Mouse (Mus musculus) hindbrain, postnatal 0 days (tissue): ENCODE results near the gene Plekhb2. TPM values are rescaled to one million over a fixed set of nuclear protein-coding genes. Genes with fewer than 3 reads are reported as not detected.

Experiments used
- ATAC-seq: fragments of 200-750 bp; cut with Nextera tagmentation; 2 replicates; pipeline ENCODE4 v1.8.0; 2017; ENCODE audit warnings: mild to moderate bottlenecking, moderate TSS enrichment, moderate library complexity
- DNase-seq: peaks from one replicate; pipeline ENCODE4 v3.0.0-alpha.2; 2015; ENCODE audit warnings: low spot score
- H3K27ac ChIP-seq: fragments of 300-500 bp; sonication (generic); 2 replicates; pipeline ENCODE4 v1.5.1; 2014; ENCODE audit warnings: mild to moderate bottlenecking
- H3K27me3 ChIP-seq: fragments of 300-500 bp; sonication (generic); 2 replicates; pipeline ENCODE4 v1.6.1; 2014; ENCODE audit warnings: low read length, mixed read lengths; ENCODE audit not compliant: insufficient read depth
- H3K36me3 ChIP-seq: fragments of 300-500 bp; sonication (generic); 2 replicates; pipeline ENCODE4 v1.6.1; 2014; ENCODE audit warnings: low read length, mixed read lengths; ENCODE audit not compliant: insufficient read depth
- H3K4me1 ChIP-seq: fragments of 300-500 bp; sonication (generic); 2 replicates; pipeline ENCODE4 v1.6.1; 2014; ENCODE audit warnings: antibody characterized with exemption, low read length, mixed read lengths; ENCODE audit not compliant: insufficient read depth
- H3K4me2 ChIP-seq: fragments of 300-500 bp; sonication (generic); 2 replicates; pipeline ENCODE4 v1.6.1; 2014; ENCODE audit warnings: low read depth, mild to moderate bottlenecking, low read length, moderate library complexity, mixed read lengths
- H3K4me3 ChIP-seq: fragments of 300-500 bp; sonication (generic); 2 replicates; pipeline ENCODE4 v1.5.1; 2014; ENCODE audit warnings: low read length
- H3K9ac ChIP-seq: fragments of 300-500 bp; sonication (generic); replicated peaks from 2 replicates; pipeline ENCODE4 v1.6.1; 2014; ENCODE audit warnings: mild to moderate bottlenecking, low read length, moderate library complexity, mixed read lengths
- H3K9me3 ChIP-seq: fragments of 300-500 bp; sonication (generic); 2 replicates; pipeline ENCODE4 v1.6.1; 2016; ENCODE audit warnings: low read length, mixed read lengths
- CTCF ChIP-seq: IDR thresholded peaks from 2 replicates; pipeline ENCODE4 v1.5.1; 2016; ENCODE audit warnings: antibody characterized with exemption, control low read depth, low read depth
- WGBS: fragments of 180-500 bp; shearing (Covaris S2); extraction: QIAGEN DNeasy Blood & Tissue Kit; methylation state at CpG from one replicate; pipeline ENCODE4 v1.1.7; 2014; 5-methylcytosine and 5-hydroxymethylcytosine counted together
- polyA plus RNA-seq: library from polyadenylated mRNA; unstranded; fragments of >200 nt; fragmentation: Nextera tagmentation; extraction: Ambion mirVana; gene quantifications from 2 replicates; pipeline ENCODE4 v1.2.1, GENCODE M21; 2015
- total RNA-seq: library from RNA; depleted of rRNA; stranded (reverse); fragments of >200 nt; gene quantifications from 2 replicates; pipeline ENCODE4 v1.2.3, GENCODE M21; 2014

The Plekhb2 gene
- total and polyA plus RNA-seq, 2 experiments from 2014 or later = 104 to 117 TPM

GRCm38 (mm10) chr1:34822003-34822402, 27.8 kb upstream of the Plekhb2 start:
- Histone ChIP-seq H3K27me3 (no peaks in the 10 kb centered on the region), H3K36me3 (peaks cover 35% of the 10 kb centered on the region), H3K27ac (no peak overlapping the region), H3K9me3 (no peaks in the 10 kb centered on the region), H3K4me2 (no peak overlapping the region), H3K4me3 (no peak overlapping the region), H3K9ac (no peak overlapping the region), H3K4me1 (no peaks in the 10 kb centered on the region)
- TF ChIP-seq CTCF = no peak
- 81% methylated on average over 7 of the region's 7 CpGs for WGBS
- DNase-seq = no peak
- ATAC-seq = no peak

DNA sequence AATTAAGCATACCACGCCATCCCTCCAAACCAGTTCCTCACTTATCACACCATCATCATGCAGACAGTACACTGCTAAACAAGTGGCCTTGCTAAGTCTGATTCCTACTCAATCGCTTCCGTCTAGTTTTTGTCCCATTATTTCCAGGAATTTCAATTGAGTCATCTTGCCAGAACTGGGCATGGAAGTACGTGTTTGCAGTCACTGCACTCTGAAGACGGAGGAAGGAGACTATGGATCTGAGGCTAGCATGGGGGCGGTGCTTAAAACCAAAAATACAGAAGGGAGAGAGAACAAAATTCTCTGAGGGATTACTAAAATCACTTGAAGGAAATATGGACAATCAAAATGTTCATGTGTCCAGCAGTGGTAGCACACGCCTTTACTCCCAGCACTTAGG, 27.0 kb upstream of the Plekhb2 start:
- H3K4me3 ChIP-seq = no peak overlapping the region
- H3K36me3 ChIP-seq = peaks cover 35% of the 10 kb centered on the region
- no peak overlapping the region for H3K9ac ChIP-seq
- no peak overlapping the region for H3K4me2 ChIP-seq
- H3K9me3 ChIP-seq = no peaks in the 10 kb centered on the region
- ATAC-seq (no peak), DNase-seq (no peak)
- H3K27me3 ChIP-seq = no peaks in the 10 kb centered on the region
- no peaks in the 10 kb centered on the region for H3K4me1 ChIP-seq
- 93% methylated on average over 7 of the region's 7 CpGs for WGBS
- no peak overlapping the region for H3K27ac ChIP-seq
- TF ChIP-seq CTCF = no peak

DNA sequence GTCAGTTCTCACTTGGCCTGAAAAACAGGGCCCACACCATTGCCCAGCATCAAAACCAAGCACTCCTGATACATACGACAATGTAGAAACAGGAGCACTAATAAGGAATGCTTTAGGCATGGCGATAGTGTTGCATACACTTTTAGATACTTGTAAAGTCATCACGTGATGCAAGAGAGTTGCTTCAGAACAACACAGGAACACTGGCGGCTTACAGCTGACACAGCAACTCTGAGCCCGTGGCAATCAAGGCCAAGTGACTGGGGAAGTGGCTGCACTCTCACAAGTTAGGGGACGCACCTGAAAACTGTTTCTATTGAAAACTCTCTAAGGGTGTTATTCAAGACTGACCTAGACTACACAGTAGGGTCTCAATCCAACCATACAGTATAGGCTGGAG, 26.4 kb upstream of the Plekhb2 start:
- no peak for DNase-seq
- TF ChIP-seq CTCF = no peak
- H3K9me3 ChIP-seq = no peaks in the 10 kb centered on the region
- 83% methylated on average over 6 of the region's 6 CpGs for WGBS
- H3K4me1 ChIP-seq = no peaks in the 10 kb centered on the region
- H3K27me3 ChIP-seq = no peaks in the 10 kb centered on the region
- no peak overlapping the region for H3K9ac ChIP-seq
- no peak overlapping the region for H3K4me2 ChIP-seq
- H3K27ac ChIP-seq = no peak overlapping the region
- H3K36me3 ChIP-seq = peaks cover 33% of the 10 kb centered on the region
- no peak overlapping the region for H3K4me3 ChIP-seq
- no peak for ATAC-seq

- no peak overlapping the region for H3K4me2 ChIP-seq
- H3K9me3 ChIP-seq = no peaks in the 10 kb centered on the region
- WGBS = 91% methylated on average over 8 of the region's 8 CpGs
- H3K27me3 ChIP-seq = no peaks in the 10 kb centered on the region
- TF ChIP-seq CTCF = no peak
- no peak overlapping the region for H3K9ac ChIP-seq
- ATAC-seq (no peak), DNase-seq (no peak)
- no peak overlapping the region for H3K4me3 ChIP-seq
- no peak overlapping the region for H3K27ac ChIP-seq
- H3K4me1 ChIP-seq = no peaks in the 10 kb centered on the region
- peaks cover 24% of the 10 kb centered on the region for H3K36me3 ChIP-seq
These were observed 25.6 kb upstream of the Plekhb2 start for GRCm38 (mm10) chr1:34824208-34824607.

- TF ChIP-seq CTCF = no peak
- no peak overlapping the region for H3K9ac ChIP-seq
- DNase-seq = no peak
- no peak for ATAC-seq
- H3K4me1 ChIP-seq = no peaks in the 10 kb centered on the region
- WGBS = 81% methylated on average over 9 of the region's 9 CpGs
- H3K36me3 ChIP-seq = peaks cover 20% of the 10 kb centered on the region; the same call in 1 of the 2 replicates
- H3K27ac ChIP-seq = no peak overlapping the region
- H3K9me3 ChIP-seq = no peaks in the 10 kb centered on the region
- H3K4me2 ChIP-seq = no peak overlapping the region
- H3K27me3 ChIP-seq = no peaks in the 10 kb centered on the region
- H3K4me3 ChIP-seq = no peak overlapping the region
These were observed 23.9 kb upstream of the Plekhb2 start for GRCm38 (mm10) chr1:34825909-34826308.

DNA sequence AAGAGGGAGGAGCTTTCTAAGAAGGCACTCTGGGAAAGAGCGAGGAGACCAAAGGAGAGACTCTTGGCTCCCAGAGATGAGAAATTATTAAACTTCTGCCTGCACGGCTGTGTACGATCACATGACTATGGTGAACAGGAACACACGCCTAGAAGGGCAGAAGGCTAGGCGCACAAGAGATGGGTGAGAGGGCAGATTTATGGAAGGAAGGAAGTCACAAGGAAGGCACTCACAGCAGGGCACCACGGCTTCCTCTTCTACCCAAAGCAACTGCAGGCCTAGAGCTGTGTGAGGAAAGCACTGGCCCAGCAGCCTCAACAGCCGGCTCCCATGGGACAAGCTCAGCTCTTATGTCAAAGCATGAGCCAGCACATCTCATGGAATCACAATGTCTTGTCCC, 21.9 kb upstream of the Plekhb2 start:
- WGBS = 77% methylated on average over 7 of the region's 7 CpGs
- Histone ChIP-seq H3K9me3 (no peaks in the 10 kb centered on the region), H3K36me3 (peaks cover 20% of the 10 kb centered on the region; the same call in 1 of the 2 replicates), H3K27ac (no peak overlapping the region), H3K9ac (no peak overlapping the region), H3K4me2 (no peak overlapping the region), H3K4me1 (no peaks in the 10 kb centered on the region), H3K4me3 (no peak overlapping the region), H3K27me3 (no peaks in the 10 kb centered on the region)
- ATAC-seq = no peak
- no peak for TF ChIP-seq CTCF
- no peak for DNase-seq

DNA sequence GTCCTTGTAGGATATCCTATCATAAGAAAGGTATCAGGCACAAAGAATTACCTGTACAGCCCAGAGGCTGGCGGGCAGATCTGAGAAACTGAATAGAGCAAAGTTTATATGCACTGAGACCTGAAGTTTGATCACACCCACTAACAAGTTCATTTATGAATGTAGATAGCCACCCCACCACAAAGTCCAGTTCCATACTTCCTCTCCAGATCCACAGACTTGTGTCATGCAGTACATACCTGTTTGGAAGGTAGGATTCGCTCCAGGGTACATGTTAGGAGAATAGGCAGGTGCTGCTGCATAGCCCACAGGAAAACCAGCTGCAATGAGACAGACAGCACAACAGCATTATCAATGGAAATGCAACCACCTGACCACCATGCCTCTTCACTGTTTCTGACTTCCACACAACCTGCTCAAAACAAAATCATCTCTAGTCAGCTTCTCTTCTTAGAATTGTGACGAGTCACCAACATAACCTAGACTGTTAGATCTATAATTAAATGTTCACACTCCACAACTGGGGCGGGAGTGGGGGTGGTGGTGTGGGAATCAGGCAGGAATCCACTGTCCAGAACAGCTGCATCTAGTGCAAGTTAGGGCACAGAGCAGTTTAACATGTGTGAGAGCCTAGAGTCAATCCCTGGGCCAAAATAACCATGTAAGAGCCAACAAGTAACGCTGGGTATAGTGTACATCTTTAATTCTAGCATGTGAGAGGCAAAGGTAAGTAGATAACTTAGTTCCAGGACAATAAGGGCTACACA, 21.1 kb upstream of the Plekhb2 start:
- Histone ChIP-seq H3K9ac (no peak overlapping the region), H3K36me3 (peaks cover 20% of the 10 kb centered on the region; the same call in 1 of the 2 replicates), H3K9me3 (no peaks in the 10 kb centered on the region), H3K4me3 (no peak overlapping the region), H3K27ac (no peak overlapping the region), H3K27me3 (no peaks in the 10 kb centered on the region), H3K4me1 (no peaks in the 10 kb centered on the region), H3K4me2 (no peak overlapping the region)
- no peak for ATAC-seq
- TF ChIP-seq CTCF = no peak
- no peak for DNase-seq
- 94% methylated on average over 5 of the region's 5 CpGs for WGBS
